Mouse (Mus musculus) cerebellum, postnatal 10 days (tissue): ENCODE results near the gene Gpd2.

Source experiments
- DNase-seq, 2 experiments: peaks; one replicate each; pipeline ENCODE4 v3.0.0; 2021; ENCODE audit warnings: mixed read lengths in 2 of 2

Gene Gpd2

GRCm38 (mm10) chr2:57251636-57252317 lies 14.3 kb downstream of the Gpd2 start:
- no peak for DNase-seq

- no peak for DNase-seq
Observed at GRCm38 (mm10) chr2:57252542-57253301, 15.3 kb downstream of the Gpd2 start.

- peak in 1 of 2 experiments; percentile 19 for DNase-seq
Observed at GRCm38 (mm10) chr2:57254267-57254666, 16.8 kb downstream of the Gpd2 start.

- DNase-seq: no peak
Observed at GRCm38 (mm10) chr2:57255153-57255670, 17.8 kb downstream of the Gpd2 start.

GRCm38 (mm10) chr2:57255836-57256235 lies 18.4 kb downstream of the Gpd2 start:
- peak; percentile 66 to 74 for DNase-seq

GRCm38 (mm10) chr2:57256459-57256858 lies 19.0 kb downstream of the Gpd2 start:
- DNase-seq: peak; percentile 39 to 42

- DNase-seq: no peak
Observed at GRCm38 (mm10) chr2:57261286-57262077, 24.0 kb downstream of the Gpd2 start.

GRCm38 (mm10) chr2:57263431-57263830 lies 26.0 kb downstream of the Gpd2 start:
- DNase-seq: no peak

GRCm38 (mm10) chr2:57264912-57265311 lies 27.5 kb downstream of the Gpd2 start:
- no peak for DNase-seq

GRCm38 (mm10) chr2:57266679-57267393 lies 29.4 kb downstream of the Gpd2 start:
- DNase-seq: no peak

- DNase-seq: no peak
Observed at GRCm38 (mm10) chr2:57267394-57267716, 29.9 kb downstream of the Gpd2 start.

GRCm38 (mm10) chr2:57267896-57268295 lies 30.5 kb downstream of the Gpd2 start:
- DNase-seq: no peak

GRCm38 (mm10) chr2:57268839-57269238 lies 31.4 kb downstream of the Gpd2 start:
- DNase-seq: no peak

- no peak for DNase-seq
Observed at GRCm38 (mm10) chr2:57269690-57270435, 32.4 kb downstream of the Gpd2 start.

GRCm38 (mm10) chr2:57280190-57280723 lies 42.8 kb downstream of the Gpd2 start:
- DNase-seq: no peak

- no peak for DNase-seq
Observed at GRCm38 (mm10) chr2:57283791-57284190, 46.4 kb downstream of the Gpd2 start.

GRCm38 (mm10) chr2:57285197-57285596 lies 47.8 kb downstream of the Gpd2 start:
- DNase-seq: no peak

- no peak for DNase-seq
Observed at GRCm38 (mm10) chr2:57287986-57288385, 50.6 kb downstream of the Gpd2 start.

- no peak for DNase-seq
Observed at GRCm38 (mm10) chr2:57293571-57293970, 56.1 kb downstream of the Gpd2 start.

- DNase-seq: no peak
Observed at GRCm38 (mm10) chr2:57296069-57296468, 58.6 kb downstream of the Gpd2 start.

- DNase-seq: no peak
Observed at GRCm38 (mm10) chr2:57297226-57297625, 59.8 kb downstream of the Gpd2 start.

- DNase-seq: peak; percentile 9 to 28
Observed at GRCm38 (mm10) chr2:57301539-57301938, 64.1 kb downstream of the Gpd2 start.
